Mouse (Mus musculus) T-helper 2 cell (primary cell): ENCODE data around the gene Gm20696.

ENCODE experiments used
- in situ Hi-C: fragments of 300-600 bp; cut with MboI, MseI; formaldehyde crosslinking; loops from one replicate; pipeline ENCODE4 v1.15.1; 2025; ENCODE audit warnings: high pct_unique_total_duplicates

The Gm20696 gene

DNA sequence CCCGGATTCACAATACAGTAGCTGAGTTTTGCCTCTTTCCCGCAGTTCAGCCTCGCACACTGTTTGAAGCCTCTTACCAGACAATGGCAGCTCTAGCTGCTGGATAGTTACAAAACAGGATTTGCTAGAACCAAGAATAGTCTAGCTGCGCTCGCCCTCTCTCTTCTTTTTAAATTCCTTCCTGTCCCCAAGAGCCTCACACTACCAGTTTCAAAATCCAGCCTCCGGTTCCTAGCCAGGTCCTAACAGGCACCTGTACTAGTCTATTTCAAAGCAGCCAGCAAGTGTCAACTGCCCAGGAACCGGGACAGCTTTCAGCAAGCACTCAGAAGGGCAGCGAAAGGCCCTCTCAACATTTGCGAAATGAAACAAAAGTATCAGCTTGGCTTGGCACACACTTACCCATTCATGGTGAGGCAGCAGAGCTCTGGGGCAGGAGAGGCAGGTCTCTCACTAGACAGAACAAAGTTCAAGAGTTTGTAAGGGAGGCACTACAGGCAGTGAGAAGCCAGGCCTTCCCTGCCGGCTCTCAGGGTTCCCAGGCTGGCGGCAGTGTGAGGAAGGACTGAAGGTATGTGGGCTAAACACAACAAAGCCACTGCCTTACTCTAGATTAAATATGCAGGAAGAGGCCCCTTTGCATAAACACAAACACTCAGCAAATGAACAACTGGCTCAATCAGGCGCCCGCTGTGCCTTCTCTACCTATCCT, 400.5 kb downstream of the Gm20696 start:
- in situ Hi-C loops: no loop called here

DNA sequence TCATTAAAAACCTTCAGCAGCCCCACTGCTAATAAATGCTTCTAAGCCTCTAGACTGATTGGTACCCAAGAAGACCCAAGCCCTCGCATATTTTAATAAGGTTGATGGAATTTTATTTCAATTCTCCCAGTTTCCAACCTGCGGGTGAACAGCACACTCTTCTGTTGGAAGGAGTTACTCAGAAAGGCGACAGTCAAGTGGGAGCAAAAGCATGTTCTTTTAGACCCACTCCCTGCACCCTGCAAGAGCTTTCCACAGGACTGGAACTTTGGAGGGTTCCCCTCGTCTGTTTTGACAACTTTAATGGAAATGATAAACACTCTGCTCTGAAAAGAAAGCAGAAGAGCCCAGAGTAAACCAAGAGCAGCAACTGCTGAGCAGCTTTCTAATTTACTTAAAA, 401.4 kb downstream of the Gm20696 start:
- in situ Hi-C loops: no loop called here

DNA sequence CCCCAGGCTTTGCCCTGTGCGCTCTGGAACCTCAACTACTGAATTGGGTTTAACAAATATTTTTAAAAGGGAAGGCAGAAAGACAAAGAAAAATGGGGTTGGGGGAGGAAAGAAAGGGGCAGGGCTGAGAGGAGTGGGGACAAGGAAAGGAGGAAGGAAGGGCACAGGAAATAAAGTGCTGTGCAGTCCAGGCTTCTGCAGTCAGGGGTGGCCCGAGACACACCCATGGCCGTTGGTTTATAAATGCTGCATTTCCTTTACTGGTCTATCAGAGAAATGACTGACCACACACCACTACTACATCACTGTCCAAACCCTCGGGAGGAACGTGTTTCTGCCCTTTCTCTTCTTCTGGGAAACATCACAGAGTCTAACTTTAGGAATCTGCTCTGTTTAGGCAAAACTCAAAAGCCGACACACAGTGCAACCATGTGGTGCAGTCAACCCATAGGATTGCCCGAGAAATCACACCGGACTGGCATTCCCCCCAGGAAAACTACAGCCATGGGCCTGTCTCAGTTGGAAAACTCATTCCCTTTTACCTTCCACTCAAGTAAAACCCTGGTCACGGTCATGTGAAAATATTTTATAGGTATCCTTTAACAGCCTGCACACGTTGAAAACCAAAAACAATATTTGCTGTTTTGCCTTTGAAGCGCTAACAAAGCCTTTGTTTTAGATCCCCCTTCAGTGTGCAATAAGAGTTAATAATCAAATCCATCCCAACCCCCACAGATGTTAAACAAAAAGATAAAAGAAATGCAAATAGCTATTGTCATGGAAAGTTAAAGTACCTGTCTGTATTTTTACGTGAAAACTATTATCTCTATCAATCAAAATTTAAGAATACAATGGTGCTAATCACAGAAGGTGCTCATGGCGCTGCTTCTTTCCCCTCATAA, 402.2 kb downstream of the Gm20696 start:
- in situ Hi-C loops: no loop called here

DNA sequence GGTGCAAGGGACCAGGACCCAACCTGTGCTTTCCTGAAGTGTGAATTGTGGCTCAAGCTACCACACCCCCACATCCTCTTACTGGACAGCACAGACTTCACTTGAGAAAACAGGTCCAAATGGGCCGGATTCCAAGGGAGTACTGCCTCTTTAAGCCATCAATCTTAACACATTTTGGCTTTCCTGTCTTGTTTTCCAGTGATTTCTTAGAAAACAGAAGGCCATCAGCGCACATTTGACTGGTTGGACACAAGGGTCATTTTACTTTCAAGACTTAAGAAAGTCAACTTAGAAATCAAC, 402.8 kb downstream of the Gm20696 start:
- in situ Hi-C loops: no loop called here

DNA sequence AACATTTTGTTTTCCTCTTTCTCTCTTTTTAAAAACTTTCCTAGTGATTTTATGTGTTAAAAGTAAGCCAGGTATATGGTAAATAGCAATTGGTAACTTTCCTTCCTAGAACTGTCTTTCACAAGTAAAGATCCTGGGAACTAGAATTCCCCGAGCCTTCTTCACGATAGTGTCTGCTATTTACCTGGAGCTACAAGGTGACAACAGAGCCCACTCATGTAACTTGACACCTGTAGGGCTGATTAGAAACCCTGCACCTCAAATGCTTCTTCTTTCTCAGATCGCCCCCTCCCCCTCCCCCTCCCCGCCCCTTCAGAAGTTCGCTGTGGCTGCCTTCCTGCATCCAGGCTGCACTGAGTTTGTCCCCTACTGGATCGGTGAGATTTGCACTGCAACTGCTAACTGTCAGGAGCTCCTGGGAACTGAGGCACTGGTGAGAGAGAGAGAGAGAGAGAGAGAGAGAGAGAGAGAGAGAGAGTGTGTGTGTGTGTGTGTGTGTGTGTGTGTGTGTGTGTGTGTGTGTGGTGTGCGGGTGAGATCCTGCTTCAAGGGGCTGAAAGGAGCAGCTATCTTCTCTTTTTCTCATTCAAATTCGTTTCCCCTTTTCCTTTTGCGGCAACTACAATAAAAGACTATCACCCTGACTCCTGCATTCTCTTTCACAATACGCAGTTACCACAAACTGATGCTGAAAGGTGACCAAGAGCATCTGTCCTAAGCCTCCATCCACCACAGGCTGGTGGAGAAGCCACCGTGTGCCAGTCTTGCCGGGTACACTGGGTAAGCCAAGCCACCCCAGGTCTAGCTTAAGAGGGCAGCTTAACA, 403.3 kb downstream of the Gm20696 start:
- in situ Hi-C loops: no loop called here

DNA sequence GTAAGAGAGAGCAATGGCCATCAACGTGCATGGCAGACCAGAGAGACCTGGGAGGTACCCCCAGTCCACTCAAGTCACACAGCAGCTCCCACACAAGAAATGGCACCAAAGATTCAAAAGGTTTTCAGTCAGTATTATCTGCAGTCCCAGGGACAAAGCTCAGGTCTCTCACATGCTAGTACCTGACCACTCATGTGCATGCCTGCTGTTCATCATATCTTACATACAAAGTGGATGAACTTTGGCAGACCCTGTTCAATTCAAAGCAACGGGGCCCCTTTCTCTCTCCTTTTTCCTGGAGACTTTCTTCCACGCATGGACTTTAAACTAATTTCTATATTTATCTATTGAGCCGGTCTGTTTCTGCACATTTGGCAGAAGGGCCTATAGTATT, 404.9 kb downstream of the Gm20696 start:
- in situ Hi-C loops: no loop called here

DNA sequence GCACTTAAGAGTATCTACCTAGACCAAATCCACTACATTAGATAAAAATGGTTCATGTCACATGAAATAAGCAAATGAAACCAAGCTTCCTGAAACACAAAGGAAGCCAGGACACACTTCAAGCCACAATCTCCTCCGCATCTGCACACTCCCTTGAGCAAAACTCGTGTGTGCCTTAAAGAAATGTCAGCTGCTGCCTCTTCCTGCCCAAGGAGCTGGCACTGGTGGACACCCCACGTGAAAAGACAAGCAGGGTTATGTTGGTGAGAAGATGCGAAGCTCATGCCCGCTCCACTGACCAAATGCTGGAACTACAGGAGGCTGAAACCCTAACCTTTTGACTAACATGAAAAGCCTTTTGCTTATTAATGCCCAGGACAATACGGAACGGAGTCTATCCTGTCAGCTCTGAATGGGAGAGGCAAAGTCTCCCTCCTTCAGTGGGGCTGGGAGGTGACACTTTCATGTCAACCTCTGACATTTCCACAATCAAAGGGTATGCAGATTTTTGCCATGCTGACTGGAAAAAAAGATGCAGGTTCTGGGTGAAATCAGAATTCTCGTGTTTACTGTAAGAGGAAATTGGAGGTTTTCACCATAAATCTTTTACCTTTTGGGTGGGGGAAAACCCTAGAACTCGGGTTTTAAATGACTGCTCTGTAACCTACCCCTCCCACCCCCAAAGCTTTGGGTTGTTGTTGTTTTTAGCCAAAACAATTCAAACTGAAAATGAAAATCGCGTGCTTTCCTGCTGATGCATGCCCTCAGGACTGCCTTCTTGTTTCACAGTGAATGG, 405.5 kb downstream of the Gm20696 start:
- in situ Hi-C loops: no loop called here

DNA sequence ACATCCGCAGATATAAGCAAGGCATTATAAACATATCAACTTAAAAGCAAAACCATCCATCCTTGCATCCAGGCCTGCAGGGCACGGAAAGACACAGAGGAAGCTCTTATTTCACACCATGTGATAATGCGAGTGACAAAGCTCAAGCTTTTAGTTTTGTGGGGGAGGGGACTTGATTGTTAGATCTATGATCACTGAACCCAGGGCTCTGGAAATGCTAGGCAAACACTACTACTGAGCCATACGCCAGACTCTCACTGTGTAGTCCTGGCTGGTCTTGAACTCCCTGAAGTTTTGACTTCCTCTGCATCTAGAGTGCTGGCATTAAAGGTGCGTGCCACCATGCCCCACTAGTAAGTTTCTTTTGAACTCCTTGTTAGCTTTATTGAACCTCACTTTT, 408.3 kb downstream of the Gm20696 start:
- in situ Hi-C loops: loop anchor here (10.0 kb wide), 1 partner anchor 204 kb away; no protein-coding TSS in a partner anchor

DNA sequence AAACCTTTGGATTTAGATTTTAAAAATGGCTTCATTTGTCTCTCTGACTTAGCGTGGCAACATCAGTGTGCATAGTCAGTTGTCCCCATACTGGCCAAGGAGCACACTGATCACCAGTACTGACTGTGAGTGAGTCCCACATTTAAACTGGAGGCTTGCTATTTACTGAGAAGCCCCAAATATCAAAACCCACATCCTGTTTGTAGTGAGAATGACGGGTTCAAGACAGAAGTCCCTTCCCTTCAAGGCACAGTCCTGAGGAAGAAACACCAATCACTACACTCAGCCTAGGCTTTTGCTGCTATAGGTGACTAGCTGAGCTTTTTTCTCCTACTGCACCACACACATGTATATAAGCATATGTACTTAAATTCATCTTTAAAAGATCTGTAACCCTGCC, 408.9 kb downstream of the Gm20696 start:
- in situ Hi-C loops: loop anchor here (10.0 kb wide), 1 partner anchor 203 kb away; no protein-coding TSS in a partner anchor

DNA sequence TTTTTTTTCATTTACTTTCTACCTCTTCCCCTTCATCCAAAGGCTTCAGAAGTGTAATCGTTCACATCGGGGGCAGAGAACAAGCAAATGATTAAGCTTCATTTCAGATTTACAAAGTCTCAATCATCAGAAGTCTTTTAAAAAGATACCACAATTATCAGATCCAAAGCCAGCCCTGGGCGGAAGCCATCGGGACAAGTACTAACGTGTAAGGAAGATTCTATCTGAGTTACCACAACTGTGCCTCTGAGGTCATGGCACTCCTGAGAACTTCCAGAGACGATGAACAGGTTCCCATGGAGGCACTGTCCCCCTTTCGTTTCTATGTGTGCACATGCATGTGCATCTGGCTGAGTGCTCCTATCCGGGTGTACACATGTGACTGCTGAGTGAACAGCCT, 413.3 kb downstream of the Gm20696 start:
- in situ Hi-C loops: loop anchor here (10.0 kb wide), 1 partner anchor 199 kb away; no protein-coding TSS in a partner anchor

DNA sequence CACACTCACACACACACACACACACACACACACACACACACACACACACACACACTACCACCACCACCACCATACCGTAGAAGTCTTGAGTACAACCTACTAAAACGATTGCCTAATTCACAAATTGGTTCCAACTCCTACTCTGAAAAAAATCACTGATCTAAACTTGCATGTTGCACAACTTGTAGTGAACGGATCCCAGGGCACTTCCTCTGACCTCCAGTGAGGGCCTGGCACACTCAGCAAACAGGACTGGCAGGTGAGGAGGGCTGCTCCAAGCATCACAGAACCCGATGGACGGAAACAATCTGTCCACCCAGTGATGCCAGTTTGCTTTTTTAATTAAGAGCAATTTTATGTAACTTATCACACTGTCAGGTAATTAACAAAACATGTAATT, 413.8 kb downstream of the Gm20696 start:
- in situ Hi-C loops: loop anchor here (10.0 kb wide), 1 partner anchor 198 kb away; no protein-coding TSS in a partner anchor

DNA sequence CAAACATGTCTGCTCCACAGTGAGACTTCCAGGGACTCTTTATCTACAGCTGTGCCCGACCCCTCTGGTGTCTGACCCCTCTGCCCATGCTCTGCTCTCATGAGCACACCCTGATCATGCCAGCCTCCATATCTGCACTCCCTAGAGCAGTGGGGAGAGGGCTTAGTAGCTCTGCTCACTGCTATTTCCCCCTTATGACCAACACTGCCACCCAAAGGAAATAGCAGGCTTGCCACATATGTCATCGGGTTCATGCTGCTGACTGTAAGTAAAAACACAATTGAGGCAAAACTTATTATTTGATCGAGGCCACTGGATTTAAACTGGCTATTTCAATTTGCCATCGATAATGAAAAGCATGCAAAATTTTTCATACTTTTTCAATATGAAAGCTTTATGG, 414.7 kb downstream of the Gm20696 start:
- in situ Hi-C loops: loop anchor here (10.0 kb wide), 1 partner anchor 197 kb away; no protein-coding TSS in a partner anchor

DNA sequence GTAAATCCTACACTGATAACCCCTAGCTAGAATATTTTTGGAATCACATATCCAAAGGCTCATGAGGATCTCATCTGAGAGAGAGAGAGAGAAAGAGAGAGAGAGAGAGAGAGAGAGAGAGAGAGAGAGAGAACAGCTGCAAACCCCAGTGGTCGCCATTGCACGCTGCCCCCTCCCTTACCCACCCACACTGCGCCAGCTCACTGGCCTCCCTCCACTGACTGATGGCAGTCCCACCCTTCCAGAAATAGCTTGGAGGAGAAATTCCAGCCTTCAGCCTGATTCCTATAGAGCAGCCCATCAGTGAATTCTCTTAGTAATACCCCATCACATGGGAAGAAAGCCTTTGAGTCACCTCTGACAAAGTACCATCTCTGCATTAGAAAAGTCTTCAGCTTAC, 415.4 kb downstream of the Gm20696 start:
- in situ Hi-C loops: loop anchor here (10.0 kb wide), 1 partner anchor 196 kb away; no protein-coding TSS in a partner anchor

DNA sequence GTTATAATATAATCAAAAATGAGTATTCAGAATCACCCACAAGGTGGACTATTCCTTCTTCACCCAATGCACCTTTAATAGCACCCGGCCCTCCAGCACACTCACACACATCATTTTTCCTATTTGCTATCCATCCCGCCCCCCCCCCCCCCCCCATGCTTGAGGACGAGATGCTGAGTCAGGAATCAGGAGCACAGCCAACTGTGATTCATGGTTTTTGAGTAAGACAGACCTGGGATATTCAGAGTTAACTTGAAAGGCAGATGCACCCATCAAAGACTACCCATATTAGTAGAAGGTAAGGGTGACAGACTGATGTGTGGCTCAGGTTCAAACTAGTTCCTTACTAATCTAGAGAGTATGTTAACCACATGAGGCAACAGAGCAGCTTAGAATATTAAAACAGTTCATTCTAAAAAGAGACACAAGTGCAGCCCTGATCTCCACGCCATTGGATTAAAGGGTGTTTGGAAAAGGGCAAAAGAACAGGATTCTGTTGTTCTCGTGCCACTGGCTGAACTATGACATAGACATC, 417.0 kb downstream of the Gm20696 start:
- in situ Hi-C loops: loop anchor here (10.0 kb wide), 1 partner anchor 195 kb away; no protein-coding TSS in a partner anchor

DNA sequence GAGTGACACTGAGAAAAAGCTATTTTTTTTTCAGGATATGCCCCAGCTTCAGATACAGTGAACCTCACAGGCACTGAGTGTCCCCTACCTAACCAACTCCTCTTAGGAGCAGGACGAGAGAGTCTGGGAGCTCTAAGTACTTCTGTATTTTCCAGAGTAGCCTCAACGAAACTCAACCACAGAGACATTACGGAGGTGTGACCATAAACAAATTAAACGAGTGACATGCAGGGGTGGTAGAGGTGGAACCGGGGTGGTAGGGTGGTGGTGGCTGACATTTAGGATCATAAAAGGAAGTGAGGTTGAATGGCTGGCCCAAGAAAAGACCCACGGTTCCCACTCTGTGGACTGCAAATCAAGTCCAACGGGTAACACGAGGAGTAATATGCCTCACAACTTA, 418.2 kb downstream of the Gm20696 start:
- in situ Hi-C loops: no loop called here

DNA sequence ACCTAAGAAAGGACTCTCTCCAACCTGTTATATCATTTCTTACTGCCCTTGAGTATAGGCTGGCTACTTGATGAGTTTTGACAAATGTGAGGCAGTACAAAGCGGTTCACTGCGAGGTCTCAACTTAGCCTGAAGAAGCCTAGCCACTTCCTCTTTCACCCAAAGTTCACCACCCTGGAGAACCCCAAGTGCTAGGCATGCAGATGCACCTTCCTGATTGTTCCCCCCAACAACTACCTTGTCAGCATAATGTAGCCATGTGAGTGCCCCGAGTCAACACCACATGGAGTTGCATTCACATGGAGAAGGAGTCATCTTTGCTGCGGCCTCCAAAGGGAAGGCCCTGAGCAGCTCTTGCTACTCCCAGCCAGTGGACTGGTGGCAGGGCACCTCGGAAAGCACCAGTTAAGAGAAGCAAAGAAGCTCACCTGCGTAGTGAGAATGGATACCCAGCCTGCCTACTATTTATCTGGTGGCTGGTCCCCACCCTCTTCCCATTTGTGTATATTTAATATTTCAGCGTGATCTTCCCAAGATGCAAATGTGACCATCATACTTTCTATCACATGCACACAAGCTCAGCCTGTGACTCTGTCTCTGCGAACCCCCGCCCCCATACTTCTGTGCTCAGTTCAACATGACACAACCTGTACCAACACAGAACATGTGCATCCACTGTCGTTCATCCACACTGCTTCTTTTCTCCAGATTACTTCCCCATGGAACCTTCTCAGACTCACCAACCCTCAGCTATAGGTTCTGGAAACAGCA, 424.8 kb downstream of the Gm20696 start:
- in situ Hi-C loops: no loop called here

DNA sequence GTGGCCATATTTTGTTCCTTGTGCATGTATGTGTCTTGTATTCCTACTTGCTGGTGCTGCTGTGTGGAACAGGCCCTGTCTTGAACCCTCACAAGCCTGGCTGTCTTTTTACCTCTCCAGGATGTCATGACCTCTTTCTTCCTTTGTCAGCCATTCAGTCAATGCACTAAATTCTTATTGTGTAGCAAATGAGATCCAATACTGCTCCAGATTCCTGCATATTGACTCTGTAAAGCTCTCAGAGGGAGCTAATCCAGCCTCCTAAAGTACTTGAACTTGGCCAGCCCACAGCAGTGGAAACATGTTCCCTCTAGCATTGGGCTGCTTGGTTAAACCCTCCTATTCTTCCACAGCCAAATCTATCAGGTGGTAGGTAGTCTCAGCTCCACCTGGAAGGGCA, 425.8 kb downstream of the Gm20696 start:
- in situ Hi-C loops: no loop called here

DNA sequence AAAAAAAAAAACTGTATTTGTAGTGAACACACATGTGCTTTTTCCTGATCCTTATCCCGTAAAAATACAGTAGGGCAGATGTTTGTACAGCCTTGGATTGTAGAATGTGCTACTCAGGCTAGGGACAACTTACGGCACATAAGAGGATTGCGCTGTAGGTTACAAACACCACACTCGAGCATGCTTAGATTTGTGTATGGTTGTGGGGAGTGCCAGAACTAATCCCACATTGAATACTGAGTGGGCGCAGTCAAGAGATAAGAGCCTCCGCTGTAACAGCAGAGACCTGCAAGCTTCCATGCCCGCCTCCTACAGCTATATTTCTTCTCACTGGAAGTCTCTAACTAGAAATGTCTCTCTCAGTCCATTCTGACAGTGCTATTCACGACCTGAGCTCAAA, 431.0 kb downstream of the Gm20696 start:
- in situ Hi-C loops: loop anchor here (10.0 kb wide), 1 partner anchor 711 kb away; no protein-coding TSS in a partner anchor

DNA sequence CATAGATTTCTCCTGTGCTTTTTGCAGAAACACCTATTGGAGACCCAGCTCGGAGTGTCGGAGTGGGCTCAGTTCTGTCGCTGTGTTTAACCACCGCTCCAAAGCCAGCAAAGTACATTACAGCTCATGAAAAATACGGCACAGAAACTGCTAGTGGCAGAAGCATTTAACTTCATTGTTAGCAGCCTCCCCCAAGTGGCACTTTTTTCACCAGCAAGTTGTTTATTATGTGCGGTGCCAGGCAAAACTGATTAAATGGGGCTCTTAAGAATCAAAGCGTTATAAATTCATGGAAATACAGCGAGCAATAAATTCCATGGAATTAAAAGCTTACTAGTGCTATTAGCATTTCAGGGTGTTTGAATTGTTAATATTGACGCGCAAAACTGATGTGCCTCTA, 433.2 kb downstream of the Gm20696 start:
- in situ Hi-C loops: loop anchor here (10.0 kb wide), 1 partner anchor 709 kb away; no protein-coding TSS in a partner anchor

DNA sequence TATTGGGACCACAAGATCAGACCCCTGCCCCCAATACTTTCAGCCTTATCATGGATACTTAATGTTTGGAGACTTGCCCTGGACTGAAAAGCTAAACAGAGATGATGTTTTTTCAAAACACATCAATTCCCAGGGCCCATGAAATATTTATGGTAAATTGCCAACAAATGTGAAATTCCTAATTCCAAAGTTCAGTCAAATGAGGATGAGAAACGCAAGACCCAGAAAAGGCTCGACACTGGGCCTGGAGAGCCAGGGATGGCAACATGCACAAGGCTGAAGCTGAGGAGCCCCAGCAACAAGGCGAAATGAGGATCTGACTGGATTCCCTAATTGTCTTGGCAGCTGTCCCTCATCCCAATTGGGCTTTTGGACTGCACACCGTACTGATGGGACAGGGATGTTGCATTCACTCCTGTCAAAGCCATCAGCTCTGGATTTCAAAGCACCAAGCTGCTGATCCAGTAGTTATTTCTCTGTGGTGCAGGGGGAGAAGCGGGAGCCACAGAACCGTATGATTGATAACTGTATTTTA, 438.2 kb downstream of the Gm20696 start:
- in situ Hi-C loops: no loop called here
